Mouse (Mus musculus): ENCODE results near the gene Olfr51. TPM values are rescaled to one million over a fixed set of nuclear protein-coding genes. Genes with fewer than 3 reads are reported as not detected.

The Olfr51 gene
- total RNA-seq (2021), result not detected
- polyA plus RNA-seq (2012; rRNA removed), result not detected in 2 replicates
- long read RNA-seq, result 0 reads

DNA sequence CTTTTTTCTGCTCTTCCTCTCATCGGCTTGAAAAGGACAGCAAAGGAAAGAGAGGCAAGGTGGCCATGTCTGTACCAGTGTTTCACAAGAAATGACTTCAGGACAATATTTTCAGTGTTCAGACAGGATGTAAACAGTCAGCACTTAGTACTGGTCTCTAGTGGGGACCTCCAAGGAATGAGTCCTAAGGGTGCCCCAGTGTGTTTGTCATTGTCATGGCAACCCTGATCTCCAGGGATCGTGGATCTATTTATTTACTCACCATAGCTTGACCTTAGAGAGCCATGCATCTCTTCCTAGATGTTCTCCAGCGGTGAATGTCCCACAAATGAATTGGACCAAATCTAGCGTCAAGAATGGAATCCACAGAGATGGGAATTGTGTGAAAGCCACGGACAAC, at the start of gene Olfr51:
Olfr51 (plus strand) TSS at position 301 of the 400 bp plus-strand sequence.
- H3K27ac ChIP-seq, result no peak within 1 kb of the TSS
- H3K27me3 ChIP-seq (ENCODE audit: control insufficient read depth, insufficient read depth, low read length), result 0 out of 2 replicates have a peak, but pooled peaks cover 1% of the 10 kb centered on the region
- intact Hi-C loops (cut with DNase I), result no loop called here
- H3K79me2 ChIP-seq (replicated peaks; ENCODE audit: control insufficient read depth, insufficient read depth, low read length), result no peaks in the 10 kb centered on the region
- DNase-seq, result no peak
- no peaks in the 10 kb centered on the region for H3K36me3 ChIP-seq (ENCODE audit: control insufficient read depth, insufficient read depth, low read length)
- WGBS, result 64% methylated on average over 5 of the region's 5 CpGs
- no peak within 1 kb of the TSS for H3K4me3 ChIP-seq
- no peak within 1 kb of the TSS for H3K9ac ChIP-seq (ENCODE audit: low read depth, low read length)
- H3K4me1 ChIP-seq (ENCODE audit: control insufficient read depth, insufficient read depth, low read length), result no peaks in the 10 kb centered on the region
- TF ChIP-seq POLR2A (IDR thresholded peaks at IDR 0.05; ENCODE audit: insufficient read depth, low read depth, low read length), result no peak

DNA sequence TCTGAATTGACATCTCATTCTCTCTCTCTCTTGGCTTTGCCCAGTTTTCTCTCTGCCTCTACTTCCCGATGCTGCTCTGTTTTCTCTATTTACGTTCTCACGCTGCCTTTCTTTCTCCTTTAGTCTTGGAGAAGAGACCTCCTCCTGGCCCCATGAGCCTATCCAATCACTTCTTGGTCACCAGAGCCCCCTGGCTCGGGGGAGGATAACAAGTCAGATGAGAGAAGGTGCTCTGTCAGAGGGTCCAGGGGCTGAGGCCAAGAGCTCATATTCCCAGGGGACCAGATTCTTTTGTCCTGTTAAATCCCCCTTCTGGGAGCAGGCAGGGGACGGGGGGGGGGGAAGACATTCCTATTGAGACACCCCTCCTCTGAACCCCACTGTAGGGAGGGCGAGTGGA, 49.7 kb upstream of the Olfr51 start, which contains the start of gene Prop1:
Prop1 (minus strand) TSS at position 101 of the 400 bp plus-strand sequence.
- H3K27ac ChIP-seq, result no peak within 1 kb of the TSS
- DNase-seq, result no peak
- WGBS, result 69% methylated on average over 6 of the region's 6 CpGs
- peaks cover 3% of the 10 kb centered on the region for H3K27me3 ChIP-seq (ENCODE audit: control insufficient read depth, insufficient read depth, low read length)
- no peak within 1 kb of the TSS for H3K4me3 ChIP-seq
- TF ChIP-seq EP300 (IDR thresholded peaks at IDR 0.05; ENCODE audit: insufficient read depth, low read depth, low read length) (no peak), CTCF (IDR thresholded peaks at IDR 0.05) (no peak), POLR2A (IDR thresholded peaks at IDR 0.05; ENCODE audit: insufficient read depth, low read depth, low read length) (no peak)
- H3K79me2 ChIP-seq (replicated peaks; ENCODE audit: control insufficient read depth, insufficient read depth, low read length), result no peaks in the 10 kb centered on the region
- H3K9ac ChIP-seq (ENCODE audit: low read depth, low read length), result no peak within 1 kb of the TSS
- no peaks in the 10 kb centered on the region for H3K4me1 ChIP-seq (ENCODE audit: control insufficient read depth, insufficient read depth, low read length)
- intact Hi-C loops (cut with DNase I), result no loop called here
- H3K36me3 ChIP-seq (ENCODE audit: control insufficient read depth, insufficient read depth, low read length), result no peaks in the 10 kb centered on the region

DNA sequence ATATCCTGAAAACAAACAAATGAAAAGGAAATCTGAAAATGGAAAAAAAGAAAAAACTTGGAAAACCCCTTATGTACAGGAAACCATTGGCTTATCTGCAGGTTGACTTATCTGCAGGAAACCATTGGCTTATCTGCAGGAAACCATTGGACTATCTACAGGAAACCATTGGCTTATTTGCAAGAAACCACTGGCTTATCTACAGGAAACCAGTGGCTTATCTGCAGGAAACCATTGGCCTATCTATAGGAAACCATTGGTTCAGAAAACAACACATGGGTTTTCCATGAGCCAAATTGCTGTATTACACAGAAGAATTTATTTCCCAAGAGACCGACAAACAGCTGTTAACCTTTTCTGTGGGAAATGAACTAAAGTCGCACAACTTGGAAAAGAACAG, 38.5 kb upstream of the Olfr51 start:
- intact Hi-C loops (cut with DNase I), result no loop called here
- H3K9ac ChIP-seq (ENCODE audit: low read depth, low read length), result no peak overlapping the region
- 0 out of 2 replicates have a peak, but pooled peaks cover 2% of the 10 kb centered on the region for H3K27me3 ChIP-seq (ENCODE audit: control insufficient read depth, insufficient read depth, low read length)
- peak; percentile 68; the same call in 1 of the 2 replicates for TF ChIP-seq POLR2A (IDR thresholded peaks at IDR 0.05; ENCODE audit: insufficient read depth, low read depth, low read length)
- no peak for TF ChIP-seq CTCF (IDR thresholded peaks at IDR 0.05)
- TF ChIP-seq EP300 (IDR thresholded peaks at IDR 0.05; ENCODE audit: insufficient read depth, low read depth, low read length), result no peak
- H3K4me1 ChIP-seq (ENCODE audit: control insufficient read depth, insufficient read depth, low read length), result no peaks in the 10 kb centered on the region
- H3K27ac ChIP-seq, result no peak overlapping the region
- no peaks in the 10 kb centered on the region for H3K36me3 ChIP-seq (ENCODE audit: control insufficient read depth, insufficient read depth, low read length)
- DNase-seq, result no peak
- no peak overlapping the region for H3K4me3 ChIP-seq
- WGBS, result 46% methylated on average over 2 of the region's 2 CpGs
- H3K79me2 ChIP-seq (replicated peaks; ENCODE audit: control insufficient read depth, insufficient read depth, low read length), result no peaks in the 10 kb centered on the region

DNA sequence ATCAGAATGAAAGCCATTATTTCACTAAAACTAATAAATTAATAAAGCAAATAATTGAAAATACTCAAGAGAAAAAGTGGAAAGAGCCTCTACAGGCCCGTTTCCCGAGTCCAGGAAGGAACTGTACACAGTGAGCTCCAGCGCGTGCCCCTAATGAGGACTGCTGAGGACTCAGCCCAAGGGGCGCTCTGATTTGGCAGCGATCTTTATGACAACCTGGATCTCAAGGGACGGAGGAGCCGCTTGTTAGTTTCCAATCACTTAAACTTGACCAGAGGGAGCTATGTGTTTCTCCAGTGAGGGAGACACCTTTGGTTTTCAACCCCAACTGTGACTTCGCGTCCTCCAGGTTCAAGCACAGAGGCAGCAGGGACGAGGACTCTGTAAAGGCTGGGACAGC, 37.2 kb upstream of the Olfr51 start, which contains the start of gene Olfr1378:
Olfr1378 (plus strand) TSS at position 301 of the 400 bp plus-strand sequence.
- DNase-seq, result no peak
- 0 out of 2 replicates have a peak, but pooled peaks cover 2% of the 10 kb centered on the region for H3K27me3 ChIP-seq (ENCODE audit: control insufficient read depth, insufficient read depth, low read length)
- H3K4me1 ChIP-seq (ENCODE audit: control insufficient read depth, insufficient read depth, low read length), result no peaks in the 10 kb centered on the region
- 89% methylated on average over 11 of the region's 11 CpGs for WGBS
- intact Hi-C loops (cut with DNase I), result no loop called here
- no peak within 1 kb of the TSS for H3K9ac ChIP-seq (ENCODE audit: low read depth, low read length)
- no peaks in the 10 kb centered on the region for H3K79me2 ChIP-seq (replicated peaks; ENCODE audit: control insufficient read depth, insufficient read depth, low read length)
- H3K36me3 ChIP-seq (ENCODE audit: control insufficient read depth, insufficient read depth, low read length), result no peaks in the 10 kb centered on the region
- H3K27ac ChIP-seq, result no peak within 1 kb of the TSS
- H3K4me3 ChIP-seq, result no peak within 1 kb of the TSS
- no peak for TF ChIP-seq CTCF (IDR thresholded peaks at IDR 0.05)
- no peak for TF ChIP-seq EP300 (IDR thresholded peaks at IDR 0.05; ENCODE audit: insufficient read depth, low read depth, low read length)
- TF ChIP-seq POLR2A (IDR thresholded peaks at IDR 0.05; ENCODE audit: insufficient read depth, low read depth, low read length), result no peak

GRCm38 (mm10) chr11:50977216-50977615, 26.2 kb upstream of the Olfr51 start:
- Histone ChIP-seq H3K9ac (ENCODE audit: low read depth, low read length) (no peak overlapping the region), H3K4me3 (no peak overlapping the region), H3K79me2 (replicated peaks; ENCODE audit: control insufficient read depth, insufficient read depth, low read length) (no peaks in the 10 kb centered on the region), H3K4me1 (ENCODE audit: control insufficient read depth, insufficient read depth, low read length) (no peaks in the 10 kb centered on the region), H3K27ac (no peak overlapping the region), H3K36me3 (ENCODE audit: control insufficient read depth, insufficient read depth, low read length) (no peaks in the 10 kb centered on the region), H3K27me3 (ENCODE audit: control insufficient read depth, insufficient read depth, low read length) (no peaks in the 10 kb centered on the region; the same call in 1 of the 2 replicates)
- WGBS, result 69% methylated on average over 4 of the region's 4 CpGs
- no peak for DNase-seq
- TF ChIP-seq POLR2A (IDR thresholded peaks at IDR 0.05; ENCODE audit: insufficient read depth, low read depth, low read length) (no peak), EP300 (IDR thresholded peaks at IDR 0.05; ENCODE audit: insufficient read depth, low read depth, low read length) (no peak), CTCF (IDR thresholded peaks at IDR 0.05) (no peak)
- intact Hi-C loops (cut with DNase I), result no loop called here

- intact Hi-C loops (cut with DNase I), result no loop called here
- no peaks in the 10 kb centered on the region; the same call in none of the 2 replicates for H3K27me3 ChIP-seq (ENCODE audit: control insufficient read depth, insufficient read depth, low read length)
Observed at GRCm38 (mm10) chr11:50981667-50982066, 21.7 kb upstream of the Olfr51 start, which contains the start of gene Olfr1377. Gene Olfr1377, plus strand, starts transcription at chr11:50981967.

More at GRCm38 (mm10) chr11:50981667-50982066, 21.7 kb upstream of the Olfr51 start, which contains the start of gene Olfr1377:
- no peaks in the 10 kb centered on the region for H3K4me1 ChIP-seq (ENCODE audit: control insufficient read depth, insufficient read depth, low read length)
- 61% methylated on average over 5 of the region's 5 CpGs for WGBS
- H3K4me3 ChIP-seq, result no peak within 1 kb of the TSS
- TF ChIP-seq EP300 (IDR thresholded peaks at IDR 0.05; ENCODE audit: insufficient read depth, low read depth, low read length) (no peak), CTCF (IDR thresholded peaks at IDR 0.05) (no peak), POLR2A (IDR thresholded peaks at IDR 0.05; ENCODE audit: insufficient read depth, low read depth, low read length) (no peak)
- DNase-seq, result no peak
- no peak within 1 kb of the TSS for H3K9ac ChIP-seq (ENCODE audit: low read depth, low read length)
- H3K27ac ChIP-seq, result no peak within 1 kb of the TSS
- H3K36me3 ChIP-seq (ENCODE audit: control insufficient read depth, insufficient read depth, low read length), result no peaks in the 10 kb centered on the region
- no peaks in the 10 kb centered on the region for H3K79me2 ChIP-seq (replicated peaks; ENCODE audit: control insufficient read depth, insufficient read depth, low read length)
